In the genomic region with DNA sequence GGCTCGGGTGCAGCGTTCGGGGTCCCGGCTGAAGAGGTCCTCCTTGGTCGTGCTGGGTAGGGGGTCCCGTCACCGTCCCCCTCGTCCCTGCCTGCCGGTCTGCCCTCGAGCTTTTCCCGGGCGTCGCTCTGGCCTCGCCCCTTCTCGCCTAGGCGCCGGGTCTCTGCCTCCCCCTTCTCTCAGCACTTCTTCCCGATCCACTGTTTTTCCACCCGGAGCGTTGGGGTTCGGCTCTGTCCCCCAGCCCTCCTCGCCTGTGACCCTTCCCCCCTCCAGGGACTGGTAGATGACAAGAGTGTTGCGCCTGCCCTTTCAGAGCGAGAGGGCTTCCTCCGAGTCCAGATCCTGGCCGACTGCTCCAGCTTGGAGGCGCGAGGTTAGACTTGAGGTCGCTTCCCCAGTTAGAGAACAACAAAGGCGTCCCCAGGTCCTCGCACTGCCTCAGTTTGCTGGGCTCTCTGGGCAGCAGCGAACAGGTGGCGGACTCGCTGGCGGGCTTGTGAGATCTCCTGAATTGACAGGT, we compare ENCODE assay signal across 8 mouse cellular contexts. TPM values are rescaled to one million over a fixed set of nuclear protein-coding genes. Genes with fewer than 3 reads are reported as not detected.
A peak's percentile ranks its signal among the peaks of the same experiment; 100 is the strongest.
DNase-seq lines count a peak whose midpoint lies in the region; ATAC-seq and TF ChIP-seq lines count a peak whose summit lies in the region.

No protein-coding gene starts in this region.

- 1% methylated on average over 35 of the region's 35 CpGs for WGBS in heart, adult 2 months
- WGBS in liver, embryonic 11.5 days, result under 1% methylated on average over 35 of the region's 35 CpGs
- under 1% methylated on average over 35 of the region's 35 CpGs for WGBS in neural tube, embryonic 12.5 days

- peak overlapping the region; percentile 97 for H3K4me3 ChIP-seq in heart, adult 2 months
- H3K4me3 ChIP-seq in liver, embryonic 11.5 days (ENCODE audit: low read depth, low read length), result peak overlapping the region; percentile 89
- peak overlapping the region; percentile 93 for H3K4me3 ChIP-seq in neural tube, embryonic 12.5 days

- no peaks in the 10 kb centered on the region for H3K9me3 ChIP-seq in liver, embryonic 11.5 days (ENCODE audit: control insufficient read depth, low read length)
- H3K9me3 ChIP-seq in neural tube, embryonic 12.5 days, result no peaks in the 10 kb centered on the region

- no peak for TF ChIP-seq POLR2A in heart, adult 2 months (IDR thresholded peaks at IDR 0.05; ENCODE audit: insufficient read depth, low read depth, low read length)
- TF ChIP-seq POLR2A in brain, embryonic 14.5 days (IDR thresholded peaks at IDR 0.05; ENCODE audit: borderline replicate concordance, extremely low read depth, insufficient read depth, insufficient read length, poor library complexity, severe bottlenecking), result no peak

- peak overlapping the region; percentile 85 for H3K9ac ChIP-seq in heart, adult 2 months (ENCODE audit: low read depth, low read length)
- peak overlapping the region; percentile 91 for H3K9ac ChIP-seq in liver, embryonic 11.5 days (ENCODE audit: low read depth, low read length)
- peak overlapping the region; percentile 93 for H3K9ac ChIP-seq in neural tube, embryonic 12.5 days

- peaks cover 7% of the 10 kb centered on the region for H3K36me3 ChIP-seq in heart, adult 2 months (ENCODE audit: control insufficient read depth, insufficient read depth, low read length)
- H3K36me3 ChIP-seq in liver, embryonic 11.5 days (ENCODE audit: control insufficient read depth, insufficient read depth, low read length), result no peaks in the 10 kb centered on the region
- H3K36me3 ChIP-seq in neural tube, embryonic 12.5 days, result peaks cover 8% of the 10 kb centered on the region; the same call in 1 of the 2 replicates

- H3K27ac ChIP-seq in heart, adult 2 months, result peak overlapping the region; percentile 84
- peak overlapping the region; percentile 57 for H3K27ac ChIP-seq in liver, embryonic 11.5 days (ENCODE audit: low read depth, low read length)
- peak overlapping the region; percentile 46 for H3K27ac ChIP-seq in neural tube, embryonic 12.5 days

- no peak for DNase-seq in heart, adult 2 months
- no peak for DNase-seq in heart, postnatal 14 days
- DNase-seq in A20 (ENCODE audit: low read depth, low spot score), result peak; percentile 63
- DNase-seq in brain, embryonic 14.5 days (ENCODE audit: low read depth), result peak; percentile 24
- DNase-seq in liver, embryonic 11.5 days (ENCODE audit: low spot score), result no peak
- DNase-seq in frontal cortex, adult 2 months (ENCODE audit: extremely low spot score in 1 of 2, low spot score in 1 of 2), result no peak

- 0 out of 2 replicates have a peak, but pooled peaks cover 3% of the 10 kb centered on the region for H3K79me2 ChIP-seq in heart, adult 2 months (replicated peaks; ENCODE audit: control insufficient read depth, insufficient read depth, low read length)

- H3K4me2 ChIP-seq in liver, embryonic 11.5 days, result peak overlapping the region; percentile 83
- H3K4me2 ChIP-seq in neural tube, embryonic 12.5 days (replicated peaks), result peak overlapping the region; percentile 93

- ATAC-seq in granulocyte monocyte progenitor cell, adult 5-6 weeks (replicated peaks; ENCODE audit: poor library complexity, severe bottlenecking), result peak; percentile 21
- ATAC-seq in liver, embryonic 11.5 days (replicated peaks; ENCODE audit: low FRiP score), result peak; percentile 42
- ATAC-seq in neural tube, embryonic 12.5 days (ENCODE audit: low FRiP score, low read depth), result peak; percentile 72

- intact Hi-C loops in heart, adult 2 months (cut with DNase I), result no loop called here
- intact Hi-C loops in heart, postnatal 14 days (cut with DNase I), result loop anchor here (5.0 kb wide), 1 partner anchor 38 kb away; no protein-coding TSS in a partner anchor

- H3K4me1 ChIP-seq in heart, adult 2 months (ENCODE audit: control insufficient read depth, insufficient read depth, low read length), result peaks cover 4% of the 10 kb centered on the region
- peaks cover 6% of the 10 kb centered on the region for H3K4me1 ChIP-seq in liver, embryonic 11.5 days (replicated peaks; ENCODE audit: control insufficient read depth, insufficient read depth, low read length)
- peaks cover 9% of the 10 kb centered on the region; the same call in 1 of the 2 replicates for H3K4me1 ChIP-seq in neural tube, embryonic 12.5 days

- TF ChIP-seq CTCF in heart, adult 2 months (IDR thresholded peaks at IDR 0.05), result no peak
- no peak for TF ChIP-seq CTCF in brain, embryonic 14.5 days (IDR thresholded peaks at IDR 0.05; ENCODE audit: borderline replicate concordance, extremely low read depth, insufficient read depth, insufficient read length)

- no peak for TF ChIP-seq EP300 in heart, adult 2 months (IDR thresholded peaks at IDR 0.05; ENCODE audit: insufficient read depth, low read depth, low read length)

- no peaks in the 10 kb centered on the region for H3K27me3 ChIP-seq in heart, adult 2 months (ENCODE audit: control insufficient read depth, insufficient read depth, low read length)
- no peaks in the 10 kb centered on the region for H3K27me3 ChIP-seq in liver, embryonic 11.5 days (replicated peaks; ENCODE audit: control insufficient read depth, insufficient read depth, low read length)
- no peaks in the 10 kb centered on the region for H3K27me3 ChIP-seq in neural tube, embryonic 12.5 days (replicated peaks)

RNA-seq across cellular contexts. Expression of a gene that starts 0.5 kb away (rescaled TPM):
- 10 to 100 TPM; 29.8 to 31.8 TPM for total RNA-seq in heart, adult 2 months (2021)
- 26.6 and 41.7 TPM in 2 replicates for polyA plus RNA-seq in heart, adult 2 months (2012; rRNA removed)
- 10 to 100 TPM; 36.4 to 38.5 TPM for total RNA-seq in heart, postnatal 14 days (2021)
- polyA plus RNA-seq in brain, embryonic 14.5 days (2012; rRNA removed), result 28.6 and 29.6 TPM in 2 replicates
- 37.0 and 42.0 TPM in 2 replicates for total RNA-seq in granulocyte monocyte progenitor cell, adult 5-6 weeks (2014; fragmentation: Nextera tagmentation)
- 37.1 and 38.9 TPM in 2 replicates for total RNA-seq in granulocyte monocyte progenitor cell, adult 5-6 weeks (2017)
- 28.3 and 29.7 TPM in 2 replicates for polyA plus RNA-seq in liver, embryonic 11.5 days (2014; fragmentation: Nextera tagmentation; extraction: Ambion mirVana)
- 23.7 and 26.1 TPM in 2 replicates for polyA plus RNA-seq in neural tube, embryonic 12.5 days (2016; fragmentation: Nextera tagmentation; extraction: Ambion mirVana)
- polyA plus RNA-seq in frontal cortex, adult 2 months (2012; rRNA removed), result 24.1 and 24.4 TPM in 2 replicates

Comparison
In these comparisons a context has a peak if more than half of its experiments do, and no peak if none do; other contexts are left out.
1. DNase-seq: peak in A20 (single experiment) and brain, embryonic 14.5 days (single experiment); none in heart, adult 2 months (0 of 2), heart, postnatal 14 days (0 of 2), liver, embryonic 11.5 days (single experiment) and frontal cortex, adult 2 months (0 of 2).
2. ATAC-seq: peak in every context shown above with its lines; median percentile 72 in neural tube, embryonic 12.5 days; 42 in liver, embryonic 11.5 days; 21 in granulocyte monocyte progenitor cell, adult 5-6 weeks.
3. Peak in every context shown above with its lines, with median percentiles within 50 percentile points of each other: H3K27ac ChIP-seq, H3K4me3 ChIP-seq and H3K9ac ChIP-seq.